Mouse (Mus musculus) cerebral cortex, adult 2 months (tissue): ENCODE measurements around the gene Tbc1d15.

Source experiments
- WGBS: fragments of 180-500 bp; shearing (Covaris S2); methylation state at CpG from one replicate; pipeline ENCODE4 v1.1.7; 2018; 5-methylcytosine and 5-hydroxymethylcytosine counted together

Gene Tbc1d15

GRCm38 (mm10) chr10:115160289-115160688 lies 91.0 kb downstream of the Tbc1d15 start:
- WGBS: 81% methylated on average over 5 of the region's 5 CpGs
